Mouse (Mus musculus): ENCODE measurements around the gene Fam83c. TPM values are rescaled to one million over a fixed set of nuclear protein-coding genes. Genes with fewer than 3 reads are reported as not detected.

Fam83c gene
- polyA plus RNA-seq, 1 experiment from 2014 or later, result 2.7 TPM

- H3K27me3 ChIP-seq (ENCODE audit: control insufficient read depth, insufficient read depth, low read length), result no peaks in the 10 kb centered on the region
- TF ChIP-seq EP300 (optimal IDR thresholded peaks at IDR 0.05) (no peak), CTCF (IDR thresholded peaks at IDR 0.05; ENCODE audit: low read depth) (no peak)
- peaks cover 11% of the 10 kb centered on the region for H3K36me3 ChIP-seq (ENCODE audit: control insufficient read depth, insufficient read depth, low read length)
- peak overlapping the region; percentile 96 for H3K27ac ChIP-seq (replicated peaks)
- H3K4me3 ChIP-seq (ENCODE audit: low read depth, low read length), result peak overlapping the region; percentile 82
- no peaks in the 10 kb centered on the region for H3K9me3 ChIP-seq (ENCODE audit: control insufficient read depth, low read length)
- H3K9ac ChIP-seq (ENCODE audit: low read length), result peak overlapping the region; percentile 92
- H3K4me1 ChIP-seq (replicated peaks; ENCODE audit: control insufficient read depth, insufficient read depth), result peaks cover 7% of the 10 kb centered on the region; the same call in 1 of the 2 replicates
- WGBS, result 1% methylated on average over 37 of the region's 37 CpGs
- ATAC-seq (ENCODE audit: low FRiP score, low TSS enrichment) (peak; percentile 88), DNase-seq (ENCODE audit: low spot score) (peak; percentile 98)
- peak overlapping the region; percentile 91 for H3K4me2 ChIP-seq (replicated peaks; ENCODE audit: low read depth)
Measured at GRCm38 (mm10) chr2:155818596-155819391, 15.9 kb downstream of the Fam83c start.

GRCm38 (mm10) chr2:155817301-155818245 is 17.1 kb downstream of the Fam83c start:
- WGBS, result 68% methylated on average over 10 of the region's 10 CpGs
- H3K4me1 ChIP-seq (replicated peaks; ENCODE audit: control insufficient read depth, insufficient read depth), result peaks cover 7% of the 10 kb centered on the region; the same call in 1 of the 2 replicates
- 0 out of 2 replicates have a peak overlapping the region, but pooled peaks have one; percentile 13 for H3K27ac ChIP-seq (replicated peaks)
- ATAC-seq (ENCODE audit: low FRiP score, low TSS enrichment) (no peak), DNase-seq (ENCODE audit: low spot score) (no peak)
- peaks cover 7% of the 10 kb centered on the region for H3K36me3 ChIP-seq (ENCODE audit: control insufficient read depth, insufficient read depth, low read length)
- no peaks in the 10 kb centered on the region for H3K9me3 ChIP-seq (ENCODE audit: control insufficient read depth, low read length)
- peak overlapping the region; percentile 82; the same call in 1 of the 2 replicates for H3K4me3 ChIP-seq (ENCODE audit: low read depth, low read length)
- peak overlapping the region; percentile 91 for H3K4me2 ChIP-seq (replicated peaks; ENCODE audit: low read depth)
- no peaks in the 10 kb centered on the region for H3K27me3 ChIP-seq (ENCODE audit: control insufficient read depth, insufficient read depth, low read length)
- no peak for TF ChIP-seq EP300 (optimal IDR thresholded peaks at IDR 0.05)
- TF ChIP-seq CTCF (IDR thresholded peaks at IDR 0.05; ENCODE audit: low read depth), result no peak
- peak overlapping the region; percentile 92 for H3K9ac ChIP-seq (ENCODE audit: low read length)

DNA sequence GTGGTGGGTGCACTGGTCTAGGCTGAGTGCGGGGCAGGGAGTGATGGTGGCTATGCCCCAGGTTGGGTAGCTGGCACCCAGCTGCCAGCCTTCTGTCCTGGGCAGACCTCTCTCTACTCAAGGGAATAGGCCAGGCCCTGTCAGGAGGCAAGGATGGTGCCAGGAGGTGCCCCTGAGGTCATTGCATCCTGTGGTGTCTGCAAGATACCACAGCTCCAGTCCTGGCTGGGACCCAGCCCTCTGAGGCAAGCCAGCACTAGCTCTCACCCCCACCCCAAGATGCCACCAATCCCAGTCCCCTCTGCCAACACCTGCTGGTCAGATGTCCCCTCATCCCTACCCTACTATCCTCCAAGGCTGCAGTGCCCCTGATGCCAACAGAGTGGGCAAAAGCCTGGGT is 18.5 kb downstream of the Fam83c start:
- peaks cover 2% of the 10 kb centered on the region; the same call in 1 of the 2 replicates for H3K36me3 ChIP-seq (ENCODE audit: control insufficient read depth, insufficient read depth, low read length)
- H3K27me3 ChIP-seq (ENCODE audit: control insufficient read depth, insufficient read depth, low read length), result no peaks in the 10 kb centered on the region
- TF ChIP-seq CTCF (IDR thresholded peaks at IDR 0.05; ENCODE audit: low read depth) (no peak), EP300 (optimal IDR thresholded peaks at IDR 0.05) (no peak)
- no peak overlapping the region for H3K27ac ChIP-seq (replicated peaks)
- WGBS, result 100% methylated on average over 1 of the region's 1 CpGs
- no peak for ATAC-seq (ENCODE audit: low FRiP score, low TSS enrichment)
- H3K4me1 ChIP-seq (replicated peaks; ENCODE audit: control insufficient read depth, insufficient read depth), result peaks cover 3% of the 10 kb centered on the region; the same call in 1 of the 2 replicates
- no peaks in the 10 kb centered on the region for H3K9me3 ChIP-seq (ENCODE audit: control insufficient read depth, low read length)
- no peak overlapping the region for H3K4me3 ChIP-seq (ENCODE audit: low read depth, low read length)
- H3K4me2 ChIP-seq (replicated peaks; ENCODE audit: low read depth), result no peak overlapping the region
- DNase-seq (ENCODE audit: low spot score), result no peak
- no peak overlapping the region for H3K9ac ChIP-seq (ENCODE audit: low read length)

- WGBS, result 23% methylated on average over 5 of the region's 5 CpGs
- H3K4me3 ChIP-seq (ENCODE audit: low read depth, low read length), result no peak overlapping the region
- H3K36me3 ChIP-seq (ENCODE audit: control insufficient read depth, insufficient read depth, low read length), result no peaks in the 10 kb centered on the region
- H3K4me1 ChIP-seq (replicated peaks; ENCODE audit: control insufficient read depth, insufficient read depth), result peaks cover 3% of the 10 kb centered on the region; the same call in 1 of the 2 replicates
- H3K27me3 ChIP-seq (ENCODE audit: control insufficient read depth, insufficient read depth, low read length), result no peaks in the 10 kb centered on the region
- H3K27ac ChIP-seq (replicated peaks), result no peak overlapping the region
- no peak overlapping the region for H3K9ac ChIP-seq (ENCODE audit: low read length)
- ATAC-seq (ENCODE audit: low FRiP score, low TSS enrichment) (no peak), DNase-seq (ENCODE audit: low spot score) (peak; percentile 55)
- H3K4me2 ChIP-seq (replicated peaks; ENCODE audit: low read depth), result no peak overlapping the region
- H3K9me3 ChIP-seq (ENCODE audit: control insufficient read depth, low read length), result no peaks in the 10 kb centered on the region
- TF ChIP-seq EP300 (optimal IDR thresholded peaks at IDR 0.05) (no peak), CTCF (IDR thresholded peaks at IDR 0.05; ENCODE audit: low read depth) (no peak)
Measured at GRCm38 (mm10) chr2:155814829-155815228, 19.8 kb downstream of the Fam83c start.

- Histone ChIP-seq H3K9ac (ENCODE audit: low read length) (no peak overlapping the region), H3K27me3 (ENCODE audit: control insufficient read depth, insufficient read depth, low read length) (no peaks in the 10 kb centered on the region), H3K9me3 (ENCODE audit: control insufficient read depth, low read length) (no peaks in the 10 kb centered on the region), H3K4me3 (ENCODE audit: low read depth, low read length) (no peak overlapping the region), H3K36me3 (ENCODE audit: control insufficient read depth, insufficient read depth, low read length) (no peaks in the 10 kb centered on the region), H3K27ac (replicated peaks) (no peak overlapping the region), H3K4me2 (replicated peaks; ENCODE audit: low read depth) (no peak overlapping the region), H3K4me1 (replicated peaks; ENCODE audit: control insufficient read depth, insufficient read depth) (no peaks in the 10 kb centered on the region)
- DNase-seq (ENCODE audit: low spot score) (no peak), ATAC-seq (ENCODE audit: low FRiP score, low TSS enrichment) (no peak)
- no peak for TF ChIP-seq EP300 (optimal IDR thresholded peaks at IDR 0.05)
- TF ChIP-seq CTCF (IDR thresholded peaks at IDR 0.05; ENCODE audit: low read depth), result no peak
- WGBS, result 67% methylated on average over 4 of the region's 4 CpGs
Measured at GRCm38 (mm10) chr2:155812637-155813036, 22.0 kb downstream of the Fam83c start.

Measured in stomach, postnatal 0 days (tissue).